Mouse (Mus musculus) testis, adult 2 months (tissue): ENCODE measurements around the gene Trabd.

Experiments used
- CTCF ChIP-seq: fragments of 200-500 bp; IDR thresholded peaks from 2 replicates; pipeline ENCODE4 v1.5.1; 2012; ENCODE audit warnings: low read depth, mild to moderate bottlenecking, inconsistent platforms, low read length, moderate library complexity; ENCODE audit not compliant: control insufficient read depth, insufficient read depth, insufficient replicate concordance
- POLR2A ChIP-seq: fragments of 200-500 bp; IDR thresholded peaks from 2 replicates; pipeline ENCODE4 v1.6.1; 2012; ENCODE audit warnings: low read depth, mild to moderate bottlenecking, inconsistent platforms, low read length, moderate library complexity; ENCODE audit not compliant: control insufficient read depth

DNA sequence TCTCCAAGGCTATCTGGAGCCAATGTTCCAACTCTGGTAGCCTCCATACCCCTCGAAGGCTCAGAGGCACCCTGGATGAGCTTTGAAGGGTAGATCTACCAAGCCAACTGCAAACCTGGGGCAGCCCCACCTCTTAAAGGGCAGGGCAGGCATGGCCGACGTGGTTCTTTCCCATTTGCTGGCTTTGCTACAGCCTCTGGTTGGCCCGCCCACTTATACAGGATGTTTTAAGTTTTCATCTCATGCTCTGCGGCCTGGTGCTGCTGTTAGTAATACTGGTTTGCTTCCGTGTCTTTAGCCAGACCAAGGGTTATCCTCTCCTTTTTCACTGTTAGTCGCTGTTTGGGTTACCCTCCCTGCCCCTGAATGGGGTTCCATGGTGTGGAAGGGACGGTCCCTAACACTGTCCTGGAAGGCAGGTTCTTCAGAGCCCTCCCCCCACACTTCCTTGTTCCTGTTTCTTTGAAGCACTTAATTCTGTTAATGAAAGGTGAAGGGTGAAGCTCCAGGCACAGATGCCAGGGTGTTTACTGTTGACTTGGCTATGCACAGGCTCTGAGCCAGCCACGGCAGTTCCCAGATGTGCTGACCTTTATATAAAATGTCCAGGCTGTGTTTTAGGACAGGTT lies 3.4 kb downstream of the Trabd start:
- TF ChIP-seq CTCF (no peak), POLR2A (no peak)
